Mouse (Mus musculus) C2C12 (cell line): ENCODE measurements around the gene Serpinb12.

Experiments used
- CEBPB ChIP-seq: IDR thresholded peaks from one replicate; pipeline ENCODE4 v1.6.1; 2011; ENCODE audit warnings: low read depth, mild to moderate bottlenecking, control low read depth, moderate library complexity
- CTCF ChIP-seq: IDR thresholded peaks from one replicate; pipeline ENCODE4 v1.5.1; 2011; ENCODE audit not compliant: control insufficient read depth, insufficient read depth, insufficient read length
- MAX ChIP-seq: IDR thresholded peaks from one replicate; pipeline ENCODE4 v1.6.1; 2011; ENCODE audit warnings: mild to moderate bottlenecking, control low read depth
- MYOD1 ChIP-seq: IDR thresholded peaks from one replicate; pipeline ENCODE4 v1.6.1; 2011; ENCODE audit warnings: low read depth; ENCODE audit not compliant: control insufficient read depth, insufficient read length
- MYOG ChIP-seq: IDR thresholded peaks from one replicate; pipeline ENCODE4 v1.6.1; 2011; ENCODE audit not compliant: control insufficient read depth, insufficient read length; ENCODE audit errors: extremely low read depth
- USF1 ChIP-seq: IDR thresholded peaks from one replicate; pipeline ENCODE4 v1.6.1; 2011; ENCODE audit warnings: low read depth, mild to moderate bottlenecking, control low read depth, moderate library complexity

GRCm38 (mm10) chr1:107001754-107002153, 67.5 kb downstream of the Serpinb12 start:
- TF ChIP-seq CTCF (no peak), MYOD1 (no peak), MAX (no peak), MYOG (no peak), USF1 (no peak), CEBPB (no peak)
